Mouse (Mus musculus) urinary bladder, adult 18-20 months (tissue): Measurements from ENCODE around the gene Kdm6b.

Source experiments
- DNase-seq, 2 experiments: peaks; one replicate each; pipeline ENCODE4 v3.0.0; 2022; ENCODE audit warnings: low spot score in 2 of 2, mixed read lengths in 2 of 2

Kdm6b gene

DNA sequence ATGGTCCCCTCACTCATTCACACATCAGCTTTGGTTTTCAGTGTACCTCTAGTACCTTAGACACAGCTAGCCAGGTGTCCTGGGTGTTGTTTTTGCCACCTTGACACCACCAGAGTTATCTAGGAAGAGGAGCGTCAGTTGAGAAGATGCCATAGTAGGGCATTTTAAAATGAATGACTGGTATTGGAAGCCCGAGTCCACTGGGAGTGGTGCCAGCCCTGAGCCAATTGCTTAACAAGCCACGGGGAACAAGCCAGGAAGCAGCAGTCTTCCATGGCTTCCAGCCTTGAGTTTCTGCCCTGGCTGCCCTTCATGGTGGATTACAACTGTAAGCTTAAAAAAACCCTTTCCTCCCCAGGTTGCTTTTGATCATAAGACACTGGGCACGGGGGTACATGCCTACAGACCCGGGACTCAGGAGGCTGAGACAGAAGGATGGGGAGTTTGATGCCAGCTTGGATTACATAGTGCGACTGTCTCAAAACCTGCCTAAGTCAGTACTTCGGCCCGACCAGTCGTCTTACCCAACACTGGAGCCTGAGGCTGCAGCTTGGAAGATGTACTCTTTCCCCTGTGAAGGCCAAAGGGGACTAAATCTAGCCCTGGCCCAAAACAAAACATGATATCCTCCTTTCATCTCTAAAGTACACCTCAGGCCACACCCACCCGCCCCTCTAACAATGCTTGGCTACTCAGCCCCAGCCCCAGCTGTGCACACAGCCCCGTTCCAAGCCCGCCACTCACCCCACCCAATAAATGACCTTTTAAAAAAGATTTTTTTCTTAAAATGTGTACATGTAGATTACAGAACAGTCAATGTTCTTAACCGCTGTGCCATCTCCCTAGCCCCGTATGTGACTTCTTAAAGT is 23.7 kb downstream of the Kdm6b start:
- DNase-seq, result peak in 1 of 2 experiments; percentile 9

DNA sequence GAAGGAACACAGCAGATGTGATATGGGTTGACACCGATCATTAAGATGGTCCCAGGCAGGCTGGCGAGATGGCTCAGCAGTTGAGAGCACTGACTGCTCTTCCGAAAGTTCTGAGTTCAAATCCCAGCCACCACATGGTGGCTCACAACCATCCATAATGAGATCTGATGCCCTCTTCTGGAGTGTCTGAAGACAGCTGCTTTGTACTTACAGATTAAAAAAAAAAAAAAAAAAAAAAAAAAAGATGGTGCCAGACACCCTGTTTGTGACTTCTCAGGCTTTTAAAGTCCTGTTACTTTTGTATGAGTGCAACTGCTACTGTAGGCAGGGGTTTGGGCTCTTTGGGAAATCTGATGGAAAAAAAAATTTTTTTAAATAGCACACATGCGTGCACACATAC is 24.8 kb downstream of the Kdm6b start:
- no peak for DNase-seq

DNA sequence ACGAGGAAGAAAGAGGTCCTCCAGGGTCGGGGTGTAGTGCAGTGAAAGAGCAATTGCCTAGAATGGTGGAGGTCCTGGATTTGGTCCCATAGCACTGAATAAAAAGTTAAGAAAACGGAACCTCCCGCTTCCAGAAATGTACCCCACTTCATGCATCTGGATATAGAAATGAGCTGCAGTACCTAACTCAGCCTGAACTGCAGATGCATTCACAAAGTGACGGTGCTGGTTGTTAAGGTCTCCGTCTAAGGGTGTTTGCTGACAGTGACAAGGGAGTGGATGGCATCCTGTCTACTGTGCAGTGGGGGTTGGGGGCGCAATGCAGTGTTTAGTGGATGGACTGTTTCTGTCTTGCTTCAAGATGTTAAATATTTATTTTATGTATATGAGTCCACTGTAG is 26.7 kb downstream of the Kdm6b start:
- DNase-seq, result no peak

DNA sequence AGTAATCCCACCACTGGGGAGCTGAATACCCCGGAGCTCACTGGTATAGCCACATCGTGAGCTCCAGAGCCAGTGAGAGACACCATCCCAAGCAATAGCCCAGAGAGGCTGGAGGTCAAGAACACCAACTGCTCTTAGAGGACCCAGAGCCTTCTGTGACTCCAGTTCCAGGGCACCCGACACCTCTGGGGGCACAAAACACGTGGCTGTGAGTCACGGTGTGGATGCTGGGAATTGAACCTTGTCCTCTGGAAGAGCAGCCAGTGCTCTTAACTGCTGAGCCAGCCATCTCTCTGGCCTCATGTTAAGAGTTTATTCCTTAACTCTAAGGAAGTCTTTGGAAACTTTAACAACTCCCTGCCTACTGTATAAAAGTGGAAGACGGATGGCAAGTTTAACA is 28.5 kb downstream of the Kdm6b start:
- no peak for DNase-seq

DNA sequence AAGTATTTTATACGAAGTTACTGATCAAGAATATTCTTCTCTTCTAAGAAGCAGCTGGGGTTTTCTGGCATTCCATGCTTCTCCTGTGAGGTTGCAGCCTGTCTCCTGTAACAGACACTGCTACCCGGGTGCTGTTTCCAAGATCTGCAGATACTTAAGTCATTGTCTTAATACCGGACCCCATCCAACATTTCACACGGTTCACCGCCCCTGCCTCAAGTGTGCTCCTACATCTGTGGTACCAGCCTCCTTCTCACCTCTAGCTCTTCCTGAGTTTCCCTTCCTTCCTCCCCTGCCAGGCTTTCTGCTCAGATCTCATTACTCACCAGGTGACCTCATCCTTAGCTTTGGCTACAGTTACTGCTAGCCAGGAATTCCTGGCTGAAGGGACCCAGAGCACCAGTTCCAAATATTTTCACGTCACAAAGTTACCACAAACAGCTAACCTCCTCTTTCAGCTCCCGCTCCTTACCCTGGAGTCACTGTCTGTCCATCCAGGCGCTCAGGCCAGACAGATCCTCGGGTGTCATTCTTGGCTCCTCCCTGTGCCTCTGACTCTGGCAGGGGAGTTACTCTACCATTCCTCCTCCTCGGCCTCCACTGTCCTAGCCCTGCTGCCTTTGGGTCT is 30.9 kb downstream of the Kdm6b start:
- DNase-seq, result no peak

DNA sequence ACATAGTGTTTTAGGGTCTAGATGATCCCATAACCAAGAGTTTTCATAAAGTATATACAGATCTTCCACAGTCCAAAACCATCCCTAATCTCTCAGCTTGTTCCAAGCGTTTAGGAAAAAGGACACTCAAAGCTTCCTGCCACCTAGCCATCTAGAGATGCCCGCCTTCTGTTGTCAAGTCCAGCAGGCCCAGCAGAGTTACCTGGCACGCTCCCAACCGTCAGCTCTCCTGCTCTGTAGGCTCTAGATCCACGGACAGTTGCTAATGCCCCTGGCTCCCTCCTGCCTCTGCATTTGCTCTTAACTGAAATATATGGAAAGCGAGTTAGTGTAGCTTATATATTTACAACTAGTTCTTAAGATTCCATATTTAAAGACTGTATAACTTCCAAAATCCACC is 32.1 kb downstream of the Kdm6b start:
- no peak for DNase-seq

DNA sequence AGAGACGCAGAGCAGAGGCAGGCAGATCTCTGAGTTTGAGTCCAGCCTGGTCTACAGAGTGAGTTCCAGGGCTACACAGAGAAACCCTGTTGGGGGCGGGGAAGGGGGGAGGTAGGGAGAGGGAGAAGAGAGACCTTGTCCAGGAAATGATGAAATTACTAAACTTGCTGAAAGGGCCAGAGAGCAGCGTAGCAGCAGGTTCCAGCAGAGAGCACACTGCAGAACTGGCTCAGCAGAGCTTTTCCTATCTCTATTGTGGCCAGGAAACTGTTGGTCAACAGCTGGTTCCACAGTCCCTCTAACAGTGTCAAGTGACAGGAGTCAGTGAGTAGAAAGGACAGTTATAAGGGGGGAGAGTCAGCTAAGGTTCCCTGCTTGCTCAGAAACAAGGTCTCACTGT is 33.9 kb downstream of the Kdm6b start:
- no peak for DNase-seq

DNA sequence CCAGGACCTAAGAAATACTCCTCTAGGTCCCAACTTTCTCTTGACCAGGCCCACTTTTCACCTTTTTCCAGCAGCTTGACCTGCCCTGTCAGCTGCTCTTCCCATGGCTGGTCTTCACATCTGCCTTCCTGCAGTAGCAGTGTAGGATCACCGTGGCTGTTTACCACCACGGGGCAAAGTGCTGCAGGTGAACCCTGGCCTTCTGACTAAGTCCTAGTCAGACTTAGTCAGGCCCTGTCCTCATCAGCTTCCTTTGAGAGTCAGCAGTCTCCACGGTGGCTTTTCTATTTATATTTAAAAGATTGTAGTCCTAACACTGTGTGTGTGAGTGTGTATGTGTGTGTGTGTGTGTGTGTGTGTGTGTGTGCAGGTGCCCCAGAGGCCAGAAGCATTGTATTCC is 35.7 kb downstream of the Kdm6b start:
- no peak for DNase-seq

DNA sequence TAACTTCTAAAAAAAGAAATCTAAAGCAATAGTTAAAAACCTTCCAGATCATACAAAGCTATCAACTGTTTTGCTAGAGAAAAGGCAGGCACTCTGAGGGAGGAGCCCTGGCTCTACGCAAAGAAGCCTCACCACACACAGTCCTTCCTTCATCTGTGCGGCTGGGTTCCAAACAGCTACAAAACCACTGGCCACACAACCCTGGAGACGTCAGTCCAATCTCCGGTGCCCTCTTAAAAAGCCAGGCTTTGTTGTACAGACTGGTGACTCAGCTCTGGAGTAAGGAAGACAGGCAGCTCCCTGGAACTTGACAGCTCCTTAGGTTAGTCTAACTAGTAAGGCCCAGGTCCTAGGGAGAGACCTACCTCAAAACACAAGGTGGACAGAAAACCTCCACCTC is 37.8 kb downstream of the Kdm6b start:
- no peak for DNase-seq

DNA sequence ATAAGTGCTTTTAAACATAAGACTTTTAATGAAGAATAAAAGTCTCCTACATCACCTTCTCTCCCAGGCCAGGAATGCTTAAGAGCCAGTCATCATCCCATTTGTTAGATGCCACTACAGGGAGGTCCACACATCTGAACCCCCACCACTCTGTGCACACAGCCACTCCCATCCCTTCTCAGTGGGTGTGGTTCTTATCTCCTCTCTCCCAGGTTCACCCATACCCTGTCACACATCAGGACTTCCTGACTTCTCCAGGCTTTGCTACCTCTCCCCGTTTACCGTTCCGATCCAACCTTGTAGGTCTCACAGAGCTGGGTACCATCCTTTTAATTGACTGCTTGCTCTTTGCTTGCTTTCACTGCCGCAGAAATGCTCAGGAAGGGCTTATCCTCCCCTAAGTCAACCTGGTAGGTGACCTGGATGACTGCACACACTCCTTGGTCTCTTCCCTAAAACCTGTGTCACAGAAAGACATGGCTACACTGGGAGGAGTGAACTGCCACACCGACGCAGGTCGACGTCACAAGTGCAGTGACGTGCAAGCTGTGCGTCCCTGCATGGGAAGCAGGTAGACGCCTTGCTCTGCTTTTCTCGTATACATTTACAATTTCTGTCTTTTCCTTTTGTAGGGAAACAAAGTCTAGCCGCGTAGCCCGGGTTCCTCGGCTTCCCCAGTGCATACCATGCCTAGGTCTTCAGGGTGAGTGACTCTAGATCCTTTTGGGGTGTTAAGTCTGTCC is 40.1 kb downstream of the Kdm6b start:
- DNase-seq, result no peak

DNA sequence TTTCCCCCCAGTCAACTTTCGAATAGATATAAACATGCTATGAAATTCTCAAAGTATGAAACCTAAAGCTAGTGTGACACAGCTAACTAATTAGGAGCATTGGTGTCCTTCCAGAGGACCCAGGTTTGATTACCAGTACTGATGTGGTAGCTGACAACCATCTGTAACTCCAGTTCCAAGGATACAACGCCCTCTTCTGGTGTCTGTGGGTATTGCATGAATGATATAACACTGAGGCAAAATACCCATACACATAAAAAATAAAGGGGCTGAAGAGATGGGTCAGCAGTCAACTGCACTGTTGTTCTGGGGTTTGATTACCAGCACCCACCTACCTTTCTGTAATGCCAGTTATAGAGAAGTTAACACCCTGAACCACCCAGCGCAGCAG is 40.7 kb downstream of the Kdm6b start:
- no peak for DNase-seq

DNA sequence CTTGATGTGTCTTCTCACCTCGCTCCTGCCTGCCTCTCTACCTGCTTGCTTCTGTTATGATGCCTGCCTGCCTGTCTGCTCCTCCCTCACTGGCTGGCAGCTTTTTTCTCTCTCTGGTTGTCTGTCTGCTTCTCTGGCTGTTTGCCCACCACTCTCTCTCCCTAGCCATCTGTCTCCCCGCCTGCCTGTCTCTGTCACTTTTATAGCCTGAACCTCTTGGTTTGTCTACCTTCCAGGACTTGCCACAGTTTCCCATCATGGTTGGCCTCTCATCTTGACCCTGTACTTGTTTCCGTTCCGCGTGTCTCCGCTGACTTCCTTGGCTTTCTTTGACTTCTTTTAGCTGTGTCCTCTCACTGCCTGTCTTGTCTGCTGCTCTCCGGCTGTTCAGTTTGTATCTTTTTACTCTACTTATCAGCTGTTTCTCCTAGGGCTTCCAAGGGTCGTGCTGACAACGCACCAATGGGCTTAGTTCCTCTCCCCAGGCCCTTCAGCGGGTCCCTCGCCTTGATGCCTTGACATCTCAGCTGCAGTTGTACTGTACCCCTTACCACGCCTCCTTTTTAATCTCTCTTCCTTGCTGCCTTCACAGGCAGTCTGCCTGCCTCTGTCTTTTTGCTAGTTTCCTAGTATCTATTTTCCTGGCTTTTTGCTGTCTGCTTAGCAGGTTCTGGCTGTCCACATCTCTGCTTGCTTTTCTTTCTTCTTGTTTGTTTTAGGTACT is 41.3 kb downstream of the Kdm6b start:
- no peak for DNase-seq

DNA sequence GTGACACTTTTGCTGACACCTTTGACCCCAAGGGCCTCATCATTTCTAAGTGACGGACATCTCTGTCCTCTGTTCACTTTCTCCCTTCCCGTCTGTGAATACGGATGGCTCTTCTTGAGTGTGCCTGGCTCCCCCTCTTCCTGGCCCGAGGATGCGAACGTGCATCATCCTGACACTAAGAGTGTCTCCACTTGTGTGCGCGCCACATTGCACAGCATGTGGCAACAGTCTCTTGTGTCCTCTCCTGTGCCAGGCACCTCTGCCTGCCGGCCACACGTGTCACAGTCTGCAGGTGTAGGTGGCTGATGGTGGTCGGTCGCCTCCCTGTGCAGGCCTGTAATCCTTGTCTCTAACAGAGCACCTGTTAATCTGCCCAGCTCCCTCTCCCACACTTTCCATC is 41.9 kb downstream of the Kdm6b start:
- no peak for DNase-seq

DNA sequence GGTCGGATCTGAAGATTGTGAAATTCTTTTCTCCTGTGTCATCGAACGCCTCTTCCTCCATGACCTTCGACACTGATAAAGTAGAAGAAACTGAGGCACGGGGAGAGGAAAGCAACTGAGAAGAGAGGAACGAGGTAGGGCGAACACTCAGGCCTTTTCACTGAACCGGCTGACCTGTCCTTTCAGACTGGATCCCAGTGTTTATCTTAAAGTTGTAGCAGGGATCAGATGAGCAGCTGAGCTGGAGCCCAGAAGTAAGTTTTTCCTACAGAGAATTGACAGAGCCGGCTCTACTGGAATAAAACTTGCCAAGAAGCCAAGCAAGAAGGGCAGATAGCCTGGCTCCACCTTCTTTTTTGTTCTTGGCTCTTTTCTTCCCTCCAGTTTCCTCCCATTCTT is 42.7 kb downstream of the Kdm6b start:
- peak in 1 of 2 experiments; percentile 8 for DNase-seq

DNA sequence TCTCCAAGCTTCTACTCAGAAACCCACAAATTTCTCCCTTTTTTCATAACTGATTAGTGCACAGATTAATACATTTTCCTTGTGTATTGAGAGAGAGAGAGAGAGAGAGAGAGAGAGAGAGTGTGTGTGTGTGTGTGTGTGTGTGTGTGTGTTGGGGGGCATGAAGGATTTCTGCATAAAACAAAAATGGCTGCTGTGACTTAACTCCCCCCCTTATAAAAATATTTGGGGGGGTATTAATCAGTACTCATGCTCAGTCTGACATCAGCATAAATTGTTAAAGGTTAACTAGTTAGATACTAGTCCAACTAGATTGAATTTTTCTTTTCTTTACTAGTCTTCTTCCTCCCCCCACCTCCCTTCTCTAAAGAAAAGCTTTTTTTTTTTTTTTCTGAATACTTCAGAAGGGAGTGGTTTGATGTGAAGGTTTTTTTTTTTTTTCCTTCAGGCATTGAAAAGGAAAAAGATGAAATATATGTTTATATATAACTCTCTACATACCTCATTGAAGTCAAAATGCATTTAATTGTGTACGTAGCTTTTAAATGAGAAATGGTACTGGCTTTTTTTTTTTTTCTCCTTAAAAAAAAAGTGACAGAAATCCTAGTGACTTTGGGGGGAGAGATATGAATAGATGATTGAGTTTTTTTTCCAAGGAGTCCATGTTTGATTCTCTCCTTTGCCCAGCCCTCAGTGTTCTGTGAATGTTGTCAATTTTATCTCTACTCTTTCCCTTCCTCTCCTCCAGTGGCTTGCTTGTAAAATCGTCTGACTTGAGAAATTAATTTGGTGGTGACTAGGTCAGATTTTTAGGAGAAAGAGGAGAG is 43.3 kb downstream of the Kdm6b start:
- no peak for DNase-seq

DNA sequence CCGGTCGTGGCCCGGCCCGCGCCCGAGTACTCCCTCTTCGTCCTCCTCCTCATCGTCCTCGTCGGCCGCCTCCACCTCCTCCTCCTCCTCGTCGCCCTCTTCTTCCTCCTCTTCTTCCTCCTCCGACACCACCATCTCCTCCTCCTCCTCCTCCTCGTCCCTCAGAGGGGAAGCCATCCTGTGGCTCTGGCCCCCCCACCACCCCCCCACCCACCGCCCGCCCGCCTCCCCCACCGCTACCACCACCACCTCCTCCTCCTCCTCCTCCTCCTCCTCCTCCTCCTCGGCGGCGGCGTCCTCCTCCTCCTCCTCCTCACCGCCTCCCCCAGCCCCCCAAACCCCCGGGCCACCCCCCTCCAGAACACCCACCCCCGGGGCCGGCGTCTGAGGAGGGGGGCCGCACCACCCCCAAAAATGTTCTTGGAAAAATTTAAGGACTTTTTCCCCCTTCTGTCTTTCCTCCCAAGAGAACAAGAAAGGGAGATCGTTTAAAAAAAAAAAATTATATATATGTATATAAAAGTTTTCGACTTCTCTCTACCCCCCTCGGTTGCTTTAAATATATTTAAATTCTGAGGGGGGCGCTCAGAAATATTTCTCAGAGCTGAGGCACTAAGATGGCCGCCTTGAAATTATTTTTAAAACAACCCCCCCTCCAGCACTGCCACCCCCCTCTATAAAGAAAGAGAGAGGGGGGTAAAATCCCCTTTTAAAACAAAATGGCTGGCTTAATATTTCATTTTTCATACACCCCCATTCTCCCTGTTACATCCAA is 44.1 kb downstream of the Kdm6b start, which contains the start of gene Chd3:
TSS of gene Chd3 (minus strand) at position 192 of the 775 bp plus-strand sequence.
- DNase-seq, result no peak

DNA sequence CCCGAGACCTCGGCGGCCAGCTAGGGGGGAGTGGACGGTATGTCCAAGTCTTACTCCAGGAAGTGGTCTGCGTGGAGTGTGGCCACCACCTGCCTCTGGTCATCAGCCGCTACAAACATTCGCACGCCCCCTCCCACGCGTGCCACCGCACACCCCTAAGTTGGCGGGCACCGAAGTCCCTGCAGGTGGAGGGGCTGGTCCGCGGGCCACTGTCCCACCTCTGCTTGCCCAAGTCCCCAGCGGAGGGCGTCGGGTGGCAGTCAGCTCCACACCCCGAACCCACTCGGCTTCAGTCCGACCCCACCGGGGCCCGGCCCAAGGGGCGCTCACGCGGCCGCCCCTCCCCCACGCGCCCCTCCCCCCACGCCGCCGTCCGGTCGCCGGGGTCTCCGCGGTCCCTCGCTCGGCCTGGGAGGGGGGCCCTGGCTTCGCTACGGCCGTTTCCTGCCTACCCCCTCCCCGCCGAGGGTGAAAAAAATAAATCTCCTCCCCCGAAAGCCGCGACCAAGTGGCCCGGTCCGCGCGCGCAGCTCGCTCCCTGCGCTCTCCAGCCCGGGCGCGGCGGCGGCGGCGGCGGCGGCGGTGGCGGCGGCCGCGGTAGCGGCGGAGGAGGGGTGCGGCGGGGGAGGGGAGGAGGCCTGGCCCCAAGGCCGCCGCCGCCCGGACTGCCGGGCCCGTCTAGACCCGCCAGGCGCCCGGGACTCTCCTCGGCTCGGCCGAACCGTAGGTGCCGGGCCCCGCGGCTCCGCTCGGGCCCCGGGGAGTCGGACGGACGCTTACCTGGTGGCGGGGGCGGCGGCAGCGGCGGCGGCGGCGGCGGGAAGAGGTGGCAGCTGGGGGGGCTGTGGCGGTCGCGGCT is 44.9 kb downstream of the Kdm6b start:
- peak in 1 of 2 experiments; percentile 49 for DNase-seq

DNA sequence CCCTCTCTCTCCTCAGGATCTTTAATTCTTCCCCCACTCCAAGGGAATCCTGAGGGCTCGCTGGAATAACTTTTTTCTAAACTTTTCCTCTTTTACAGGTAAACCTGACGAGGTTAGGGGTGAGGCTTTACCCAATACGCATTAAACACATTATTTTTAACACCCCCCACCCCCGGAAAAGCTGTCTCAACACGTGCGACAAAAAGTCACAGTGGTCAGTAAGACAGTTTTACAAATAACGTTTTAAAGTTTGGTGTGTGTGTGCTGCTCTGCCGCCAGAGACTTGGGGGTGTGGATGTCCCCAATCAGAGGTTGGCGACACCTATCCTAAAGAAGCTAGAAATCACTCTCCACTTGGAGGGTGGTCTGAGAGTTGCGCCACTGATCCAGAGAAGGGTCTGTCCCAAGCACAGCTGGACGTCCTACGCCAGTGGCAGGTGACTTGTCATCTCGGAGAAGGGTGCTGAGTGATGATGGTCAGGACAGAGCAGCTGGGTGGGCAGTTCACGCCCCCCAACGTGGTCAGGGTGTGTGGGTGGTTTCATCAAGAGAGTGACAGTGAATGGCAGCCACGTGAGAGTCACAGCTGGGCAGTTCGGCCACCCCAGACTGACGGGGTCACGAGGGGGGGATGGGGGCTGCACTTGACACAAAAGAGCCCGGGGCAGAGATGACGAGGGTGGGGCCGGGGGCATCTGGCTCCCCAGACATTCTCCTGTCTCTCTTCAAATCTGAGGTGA is 45.7 kb downstream of the Kdm6b start:
- DNase-seq, result peak in 1 of 2 experiments; percentile 44
